Comparison of ENCODE assay signal across 12 mouse cellular contexts in genomic region chr1:43305349-43306278, GRCm38 (mm10).
A peak's percentile ranks its signal among the peaks of the same experiment; 100 is the strongest.
DNase-seq lines count a peak whose midpoint lies in the region; ATAC-seq and TF ChIP-seq lines count a peak whose summit lies in the region.
"Had no signal": no experiment of that assay in that cellular context is flagged by ENCODE, and none has a peak within 500 bp of the region (broad histone marks: within the 10 kb centered on the region; RNA-seq: fewer than 3 reads in every experiment).

No protein-coding gene starts in this region.

- TF ChIP-seq POLR2A in heart, adult 2 months (IDR thresholded peaks at IDR 0.05; ENCODE audit: insufficient read depth, low read depth, low read length): no peak

- peak; percentile 43 for DNase-seq in heart, adult 11 months
- DNase-seq in heart, adult 2 months: no peak
- DNase-seq in urinary bladder, postnatal 14 days (ENCODE audit: low spot score): peak; percentile 8
- DNase-seq in urinary bladder, postnatal 25 days (ENCODE audit: low spot score): no peak
- no peak for DNase-seq in frontal cortex, postnatal 36 days (ENCODE audit: low spot score in 2 of 2)
- DNase-seq in embryo, embryonic 10.5 days (ENCODE audit: low spot score): no peak
- DNase-seq in urinary bladder, postnatal 4 days (ENCODE audit: low spot score in 2 of 2): no peak
- DNase-seq: gastrocnemius, postnatal 36 days had no signal

- no peak for TF ChIP-seq EP300 in heart, adult 2 months (IDR thresholded peaks at IDR 0.05; ENCODE audit: insufficient read depth, low read depth, low read length)

- intact Hi-C loops in heart, adult 2 months (cut with DNase I): no loop called here

- no peak overlapping the region for H3K9ac ChIP-seq in heart, adult 2 months (ENCODE audit: low read depth, low read length)
- no peak overlapping the region for H3K9ac ChIP-seq in limb, embryonic 13.5 days
- H3K9ac ChIP-seq: forebrain, embryonic 12.5 days had no signal

- H3K4me3 ChIP-seq in heart, adult 2 months: no peak overlapping the region
- no peak overlapping the region for H3K4me3 ChIP-seq in limb, embryonic 13.5 days
- H3K4me3 ChIP-seq: forebrain, embryonic 12.5 days; megakaryocyte, embryonic 14.5 days had no signal

- H3K9me3 ChIP-seq in limb, embryonic 13.5 days: no peaks in the 10 kb centered on the region
- H3K9me3 ChIP-seq: forebrain, embryonic 12.5 days; G1E had no signal

- no peaks in the 10 kb centered on the region for H3K36me3 ChIP-seq in heart, adult 2 months (ENCODE audit: control insufficient read depth, insufficient read depth, low read length)
- no peaks in the 10 kb centered on the region for H3K36me3 ChIP-seq in limb, embryonic 13.5 days
- H3K36me3 ChIP-seq: forebrain, embryonic 12.5 days; G1E had no signal

- no peak overlapping the region for H3K27ac ChIP-seq in heart, adult 2 months
- peak overlapping the region; percentile 49 for H3K27ac ChIP-seq in limb, embryonic 13.5 days
- H3K27ac ChIP-seq: forebrain, embryonic 12.5 days had no signal

- ATAC-seq in limb, embryonic 13.5 days (ENCODE audit: low FRiP score, low read depth): peak; percentile 38; the same call in 1 of the 2 replicates

- TF ChIP-seq CTCF in heart, adult 2 months (IDR thresholded peaks at IDR 0.05): no peak

- no peak overlapping the region for H3K4me2 ChIP-seq in limb, embryonic 13.5 days (replicated peaks)
- H3K4me2 ChIP-seq: forebrain, embryonic 12.5 days had no signal

- no peaks in the 10 kb centered on the region for H3K27me3 ChIP-seq in heart, adult 2 months (ENCODE audit: control insufficient read depth, insufficient read depth, low read length)
- no peaks in the 10 kb centered on the region for H3K27me3 ChIP-seq in limb, embryonic 13.5 days
- H3K27me3 ChIP-seq: forebrain, embryonic 12.5 days; megakaryocyte, embryonic 14.5 days had no signal

- H3K4me1 ChIP-seq in heart, adult 2 months (ENCODE audit: control insufficient read depth, insufficient read depth, low read length): peaks cover 7% of the 10 kb centered on the region
- H3K4me1 ChIP-seq in limb, embryonic 13.5 days: peaks cover 26% of the 10 kb centered on the region
- H3K4me1 ChIP-seq: forebrain, embryonic 12.5 days had no signal

- no peaks in the 10 kb centered on the region for H3K79me2 ChIP-seq in heart, adult 2 months (replicated peaks; ENCODE audit: control insufficient read depth, insufficient read depth, low read length)

- 58% methylated on average over 9 of the region's 9 CpGs for WGBS in heart, adult 2 months
- 37% methylated on average over 9 of the region's 9 CpGs for WGBS in limb, embryonic 13.5 days

Comparison
In these comparisons a context has a peak if more than half of its experiments do, and no peak if none do; other contexts are left out.
1. DNase-seq: peak in heart, adult 11 months (single experiment) and urinary bladder, postnatal 14 days (single experiment); none in heart, adult 2 months (0 of 2), urinary bladder, postnatal 25 days (single experiment), frontal cortex, postnatal 36 days (0 of 2), embryo, embryonic 10.5 days (single experiment) and urinary bladder, postnatal 4 days (0 of 2).